Mouse (Mus musculus) MEL (cell line): ENCODE measurements at regions not wholly inside any gene's neighbourhood (a gene's known extent, or its start where the extent isn't known, plus 50 kb on each side); places are given as distances from the start of the nearest gene placed in this dataset.

Experiments
- DNase-seq: peaks from one replicate; pipeline ENCODE4 v3.0.0; 2011; ENCODE audit warnings: low read depth, low spot score
- H3K27ac ChIP-seq: 2 replicates; pipeline ENCODE4 v1.5.1; 2012; ENCODE audit warnings: low read depth, mild to moderate bottlenecking, control low read depth, low read length, moderate library complexity; ENCODE audit not compliant: control insufficient read depth
- H3K27me3 ChIP-seq, 2 experiments: fragments of 150-350 bp in 1 of 2; sonication (generic) in 1 of 2; 2 replicates each; pipeline ENCODE4 v1.6.1; 2012; ENCODE audit warnings: low read length in 2 of 2, mild to moderate bottlenecking in 2 of 2, improper control_type of control experiment in 1 of 2, moderate library complexity in 1 of 2; ENCODE audit not compliant: insufficient read depth in 2 of 2, control insufficient read depth in 1 of 2
- H3K36me3 ChIP-seq, 2 experiments: 2 replicates each; pipeline ENCODE4 v1.6.1; 2012 to 2014; ENCODE audit warnings: low read length in 2 of 2, improper control_type of control experiment in 1 of 2, inconsistent platforms in 1 of 2, mild to moderate bottlenecking in 1 of 2; ENCODE audit not compliant: insufficient read depth in 2 of 2, control insufficient read depth in 1 of 2
- H3K4me1 ChIP-seq, 2 experiments: fragments of 150-350 bp in 1 of 2; sonication (generic) in 1 of 2; 2 replicates each; pipeline ENCODE4 v1.6.1; 2012; ENCODE audit warnings: low read length in 2 of 2, improper control_type of control experiment in 1 of 2, mild to moderate bottlenecking in 1 of 2; ENCODE audit not compliant: insufficient read depth in 2 of 2, control insufficient read depth in 1 of 2
- H3K4me3 ChIP-seq, 2 experiments: fragments of 150-350 bp in 1 of 2; sonication (generic) in 1 of 2; 2 replicates each; pipeline ENCODE4 v1.5.1; 2012; ENCODE audit warnings: low read depth in 2 of 2, low read length in 2 of 2, mild to moderate bottlenecking in 2 of 2, moderate library complexity in 2 of 2, control low read depth in 1 of 2, improper control_type of control experiment in 1 of 2; ENCODE audit not compliant: control insufficient read depth in 1 of 2, insufficient read depth in 1 of 2
- H3K79me2 ChIP-seq: 2 replicates; pipeline ENCODE4 v1.6.1; 2012; ENCODE audit warnings: mild to moderate bottlenecking, low read length, moderate library complexity; ENCODE audit not compliant: control insufficient read depth, poor library complexity, insufficient read depth
- H3K9ac ChIP-seq: 2 replicates; pipeline ENCODE4 v1.6.1; 2012; ENCODE audit warnings: low read depth, mild to moderate bottlenecking, control low read depth, low read length, moderate library complexity; ENCODE audit not compliant: control insufficient read depth, poor library complexity, severe bottlenecking
- H3K9me3 ChIP-seq: fragments of 150-350 bp; sonication (generic); replicated peaks from 2 replicates; pipeline ENCODE4 v1.6.1; 2012; ENCODE audit warnings: mild to moderate bottlenecking, low read length, improper control_type of control experiment, moderate library complexity; ENCODE audit not compliant: insufficient read depth
- CHD1 ChIP-seq: IDR thresholded peaks from 2 replicates; pipeline ENCODE4 v1.6.1; 2012; ENCODE audit warnings: low read depth, mild to moderate bottlenecking, inconsistent platforms, low read length, improper control_type of control experiment
- CHD2 ChIP-seq: IDR thresholded peaks from 2 replicates; pipeline ENCODE4 v1.6.1; 2011; ENCODE audit warnings: low read length, improper control_type of control experiment
- E2F4 ChIP-seq: IDR thresholded peaks from 2 replicates; pipeline ENCODE4 v1.6.1; 2011; ENCODE audit warnings: low read depth, low read length, improper control_type of control experiment, borderline replicate concordance
- ELF1 ChIP-seq: IDR thresholded peaks from 2 replicates; pipeline ENCODE4 v1.6.1; 2014; ENCODE audit warnings: low read depth, mild to moderate bottlenecking, inconsistent platforms, low read length, improper control_type of control experiment, moderate library complexity
- EP300 ChIP-seq, 2 experiments: IDR thresholded peaks; 2 replicates each; pipeline ENCODE4 v1.6.1; 2011; ENCODE audit warnings: improper control_type of control experiment in 2 of 2, low read length in 2 of 2, low read depth in 1 of 2, mild to moderate bottlenecking in 1 of 2
- ETS1 ChIP-seq: IDR thresholded peaks from 2 replicates; pipeline ENCODE4 v1.6.1; 2012; ENCODE audit warnings: low read depth, mild to moderate bottlenecking, inconsistent platforms, low read length, improper control_type of control experiment, moderate library complexity
- GABPA ChIP-seq: IDR thresholded peaks from 2 replicates; pipeline ENCODE4 v1.6.1; 2012; ENCODE audit warnings: low read depth, mild to moderate bottlenecking, inconsistent platforms, low read length, improper control_type of control experiment, moderate library complexity
- GATA1 ChIP-seq: IDR thresholded peaks from 2 replicates; pipeline ENCODE4 v1.6.1; 2011; ENCODE audit warnings: low read depth, low read length, improper control_type of control experiment
- JUND ChIP-seq: IDR thresholded peaks from 2 replicates; pipeline ENCODE4 v1.6.1; 2011; ENCODE audit warnings: low read depth, mild to moderate bottlenecking, improper control_type of control experiment, low read length
- MAZ ChIP-seq: IDR thresholded peaks from 2 replicates; pipeline ENCODE4 v1.6.1; 2012; ENCODE audit warnings: low read depth, mild to moderate bottlenecking, inconsistent platforms, low read length, improper control_type of control experiment
- MEF2A ChIP-seq: IDR thresholded peaks from 2 replicates; pipeline ENCODE4 v1.6.1; 2014; ENCODE audit warnings: low read depth, mild to moderate bottlenecking, inconsistent platforms, low read length, improper control_type of control experiment; ENCODE audit not compliant: poor library complexity, insufficient replicate concordance, severe bottlenecking; ENCODE audit errors: extremely low read depth
- MXI1 ChIP-seq: IDR thresholded peaks from 2 replicates; pipeline ENCODE4 v1.6.1; 2011; ENCODE audit warnings: mild to moderate bottlenecking, low read depth, low read length, improper control_type of control experiment
- MYB ChIP-seq: IDR thresholded peaks from 2 replicates; pipeline ENCODE4 v1.6.1; 2011; ENCODE audit warnings: mild to moderate bottlenecking, low read depth, low read length, improper control_type of control experiment
- MYC ChIP-seq: IDR thresholded peaks from 2 replicates; pipeline ENCODE4 v1.6.1; 2011; ENCODE audit warnings: low read depth, mild to moderate bottlenecking, low read length, improper control_type of control experiment, moderate library complexity
- NRF1 ChIP-seq: IDR thresholded peaks from 2 replicates; pipeline ENCODE4 v1.6.1; 2014; ENCODE audit warnings: low read depth, mild to moderate bottlenecking, inconsistent platforms, low read length, improper control_type of control experiment, moderate library complexity; ENCODE audit not compliant: poor library complexity, insufficient read depth, severe bottlenecking
- POLR2A ChIP-seq, 2 experiments: IDR thresholded peaks; 2 replicates each; pipeline ENCODE4 v1.6.1; 2011 to 2012; ENCODE audit warnings: low read length in 2 of 2, mild to moderate bottlenecking in 2 of 2, control low read depth in 1 of 2, improper control_type of control experiment in 1 of 2, low read depth in 1 of 2, moderate library complexity in 1 of 2; ENCODE audit not compliant: control insufficient read depth in 1 of 2, insufficient read depth in 1 of 2, poor library complexity in 1 of 2
- POLR2AphosphoS2 ChIP-seq: IDR thresholded peaks from 2 replicates; pipeline ENCODE4 v1.6.1; 2011; ENCODE audit warnings: low read length, improper control_type of control experiment
- POLR2AphosphoS5 ChIP-seq: IDR thresholded peaks from 2 replicates; pipeline ENCODE4 v1.6.1; 2012; ENCODE audit warnings: low read depth, borderline replicate concordance, mild to moderate bottlenecking, inconsistent platforms, low read length, moderate library complexity, mixed read lengths
- RAD21 ChIP-seq: IDR thresholded peaks from 2 replicates; pipeline ENCODE4 v1.6.1; 2011; ENCODE audit warnings: mild to moderate bottlenecking, low read depth, low read length, improper control_type of control experiment
- RCOR1 ChIP-seq: IDR thresholded peaks from 2 replicates; pipeline ENCODE4 v1.6.1; 2012; ENCODE audit warnings: low read depth, mild to moderate bottlenecking, inconsistent platforms, low read length, improper control_type of control experiment
- SMC3 ChIP-seq: IDR thresholded peaks from 2 replicates; pipeline ENCODE4 v1.6.1; 2011; ENCODE audit warnings: low read depth, low read length, improper control_type of control experiment
- TAL1 ChIP-seq: IDR thresholded peaks from 2 replicates; pipeline ENCODE4 v1.6.1; 2012; ENCODE audit warnings: mild to moderate bottlenecking, inconsistent platforms, low read length, moderate library complexity, mixed read lengths
- TCF12 ChIP-seq: IDR thresholded peaks from 2 replicates; pipeline ENCODE4 v1.6.1; 2014; ENCODE audit warnings: low read depth, mild to moderate bottlenecking, inconsistent platforms, low read length, improper control_type of control experiment, moderate library complexity
- UBTF ChIP-seq: IDR thresholded peaks from 2 replicates; pipeline ENCODE4 v1.6.1; 2012; ENCODE audit warnings: low read depth, mild to moderate bottlenecking, inconsistent platforms, low read length, improper control_type of control experiment, moderate library complexity, borderline replicate concordance; ENCODE audit not compliant: insufficient read depth
- USF1 ChIP-seq: IDR thresholded peaks from 2 replicates; pipeline ENCODE4 v1.6.1; 2014; ENCODE audit warnings: low read depth, mild to moderate bottlenecking, inconsistent platforms, low read length, improper control_type of control experiment, moderate library complexity
- USF2 ChIP-seq, 2 experiments: IDR thresholded peaks; 2 replicates each; pipeline ENCODE4 v1.6.1; 2011 to 2012; ENCODE audit warnings: improper control_type of control experiment in 2 of 2, low read length in 2 of 2, borderline replicate concordance in 1 of 2, inconsistent platforms in 1 of 2, low read depth in 1 of 2, mild to moderate bottlenecking in 1 of 2; ENCODE audit not compliant: insufficient read depth in 1 of 2
- ZKSCAN1 ChIP-seq: IDR thresholded peaks from 2 replicates; pipeline ENCODE4 v1.6.1; 2012; ENCODE audit warnings: low read depth, mild to moderate bottlenecking, inconsistent platforms, low read length, improper control_type of control experiment, moderate library complexity
- ZMIZ1 ChIP-seq: IDR thresholded peaks from 2 replicates; pipeline ENCODE4 v1.6.1; 2012; ENCODE audit warnings: low read depth, mild to moderate bottlenecking, inconsistent platforms, low read length, improper control_type of control experiment, moderate library complexity

GRCm38 (mm10) chr4:75579865-75580264, 301.8 kb upstream of the Dmac1 start:
- Histone ChIP-seq H3K4me1 (no peaks in the 10 kb centered on the region), H3K27ac (no peak overlapping the region), H3K9me3 (no peaks in the 10 kb centered on the region), H3K9ac (no peak overlapping the region), H3K36me3 (no peaks in the 10 kb centered on the region), H3K4me3 (no peak overlapping the region), H3K79me2 (no peaks in the 10 kb centered on the region), H3K27me3 (no peaks in the 10 kb centered on the region)
- TF ChIP-seq JUND = no peak
- no peak for TF ChIP-seq USF1
- no peak for TF ChIP-seq ZKSCAN1
- no peak for TF ChIP-seq E2F4
- no peak for TF ChIP-seq MXI1
- no peak for TF ChIP-seq ELF1
- TF ChIP-seq RAD21 = no peak
- no peak for TF ChIP-seq SMC3
- TF ChIP-seq UBTF = no peak
- no peak for TF ChIP-seq EP300 (IDR thresholded peaks at IDR 0.05; ENCODE audit: low read depth in 1 of 2, low read length in 2 of 2)
- no peak for TF ChIP-seq POLR2A (IDR thresholded peaks at IDR 0.05; ENCODE audit: control insufficient read depth in 1 of 2, insufficient read depth in 1 of 2, low read depth in 1 of 2, low read length in 2 of 2, poor library complexity in 1 of 2)
- TF ChIP-seq MYC = no peak
- no peak for TF ChIP-seq POLR2AphosphoS5
- TF ChIP-seq TAL1 = no peak
- no peak for TF ChIP-seq POLR2AphosphoS2
- no peak for TF ChIP-seq MAZ
- TF ChIP-seq TCF12 = no peak
- no peak for DNase-seq

DNA sequence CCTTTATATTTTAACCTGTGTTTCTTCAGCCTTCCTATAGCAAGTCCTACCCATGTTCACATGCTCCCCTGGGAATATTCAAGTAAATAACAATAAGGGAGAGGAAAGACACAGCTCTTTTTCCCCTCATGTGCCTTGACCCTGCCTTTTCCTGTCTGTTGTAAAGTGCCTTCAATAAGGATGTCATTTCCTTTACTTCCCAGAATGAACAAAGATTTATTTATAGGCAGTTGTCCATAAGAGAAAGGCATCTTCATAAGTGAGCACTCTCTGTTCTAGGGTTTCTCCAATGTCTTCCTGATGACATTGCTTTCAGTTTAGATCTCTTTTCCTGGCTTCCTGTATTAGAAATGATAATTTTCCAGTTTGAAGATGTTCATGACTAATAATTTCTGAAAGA, 294.5 kb upstream of the Dmac1 start:
- no peak overlapping the region for H3K4me3 ChIP-seq
- H3K36me3 ChIP-seq = no peaks in the 10 kb centered on the region
- DNase-seq = no peak
- no peaks in the 10 kb centered on the region for H3K27me3 ChIP-seq
- no peaks in the 10 kb centered on the region for H3K9me3 ChIP-seq
- no peak overlapping the region for H3K27ac ChIP-seq
- no peak for TF ChIP-seq TAL1
- TF ChIP-seq GABPA = no peak
- TF ChIP-seq ETS1 = no peak
- no peak for TF ChIP-seq RAD21
- no peak for TF ChIP-seq GATA1
- no peak for TF ChIP-seq MXI1
- TF ChIP-seq CHD2 = no peak
- no peak for TF ChIP-seq EP300 (IDR thresholded peaks at IDR 0.05; ENCODE audit: low read depth in 1 of 2, low read length in 2 of 2)
- TF ChIP-seq POLR2AphosphoS5 = no peak
- no peak for TF ChIP-seq CHD1
- no peak for TF ChIP-seq POLR2A (IDR thresholded peaks at IDR 0.05; ENCODE audit: control insufficient read depth in 1 of 2, insufficient read depth in 1 of 2, low read depth in 1 of 2, low read length in 2 of 2, poor library complexity in 1 of 2)
- TF ChIP-seq JUND = no peak
- no peak for TF ChIP-seq USF1
- no peak for TF ChIP-seq MEF2A
- no peak for TF ChIP-seq RCOR1
- no peak for TF ChIP-seq NRF1
- no peak for TF ChIP-seq MYB
- TF ChIP-seq USF2 (IDR thresholded peaks at IDR 0.05; ENCODE audit: borderline replicate concordance in 1 of 2, insufficient read depth in 1 of 2, low read depth in 1 of 2, low read length in 2 of 2) = no peak
- TF ChIP-seq ZMIZ1 = no peak
- H3K79me2 ChIP-seq = no peaks in the 10 kb centered on the region
- no peak overlapping the region for H3K9ac ChIP-seq
- no peaks in the 10 kb centered on the region for H3K4me1 ChIP-seq
